8 mouse cellular contexts compared by ENCODE assay signal in genomic region chr17:27856265-27856797, GRCm38 (mm10). TPM values are rescaled to one million over a fixed set of nuclear protein-coding genes. Genes with fewer than 3 reads are reported as not detected.
DNase-seq lines count a peak whose midpoint lies in the region; ATAC-seq and TF ChIP-seq lines count a peak whose summit lies in the region.

Gene Uhrf1bp1 (plus strand): TSS chr17:27856441.

- H3K27ac ChIP-seq in hindbrain, embryonic 11.5 days (ENCODE audit: low read depth, low read length) = peak within 1 kb of the TSS; percentile 81
- peak within 1 kb of the TSS; percentile 81 for H3K27ac ChIP-seq in lung, postnatal 0 days (ENCODE audit: low read length)

- peak within 1 kb of the TSS; percentile 83 for H3K4me2 ChIP-seq in hindbrain, embryonic 11.5 days (replicated peaks; ENCODE audit: low read depth, low read length)
- peak within 1 kb of the TSS; percentile 99 for H3K4me2 ChIP-seq in lung, postnatal 0 days (replicated peaks; ENCODE audit: low read depth, low read length)

- H3K9me3 ChIP-seq in hindbrain, embryonic 11.5 days (ENCODE audit: control insufficient read depth, low read length) = no peaks in the 10 kb centered on the region
- no peaks in the 10 kb centered on the region for H3K9me3 ChIP-seq in lung, postnatal 0 days (ENCODE audit: low read length)

- H3K9ac ChIP-seq in hindbrain, embryonic 11.5 days (ENCODE audit: low read depth, low read length) = peak within 1 kb of the TSS; percentile 90
- H3K9ac ChIP-seq in lung, postnatal 0 days (replicated peaks; ENCODE audit: low read depth) = peak within 1 kb of the TSS; percentile 75

- DNase-seq in NIH3T3 (ENCODE audit: low read depth) = peak; percentile 92
- peak; percentile 78 for DNase-seq in cerebellum, adult 9-11 months
- peak; percentile 51 to 82 for DNase-seq in frontal cortex, postnatal 10 days (ENCODE audit: low spot score in 2 of 2)
- peak; percentile 90 for DNase-seq in hindbrain, embryonic 11.5 days (ENCODE audit: low spot score)
- DNase-seq in layer of hippocampus, postnatal 10 days (ENCODE audit: low spot score in 2 of 2) = peak; percentile 73 to 84
- peak; percentile 89 for DNase-seq in lung, postnatal 0 days (ENCODE audit: low spot score)
- DNase-seq in ovary, postnatal 14 days (ENCODE audit: low spot score) = peak; percentile 63
- peak; percentile 49 to 75 for DNase-seq in thymus, postnatal 10 days (ENCODE audit: low spot score in 2 of 2)

- 0 out of 2 replicates have a peak, but pooled peaks cover 2% of the 10 kb centered on the region for H3K36me3 ChIP-seq in hindbrain, embryonic 11.5 days (ENCODE audit: control insufficient read depth, insufficient read depth, low read length)
- peaks cover 12% of the 10 kb centered on the region; the same call in 1 of the 2 replicates for H3K36me3 ChIP-seq in lung, postnatal 0 days (ENCODE audit: insufficient read depth, low read length)

- no peaks in the 10 kb centered on the region for H3K27me3 ChIP-seq in hindbrain, embryonic 11.5 days (ENCODE audit: control insufficient read depth, insufficient read depth, low read length)
- H3K27me3 ChIP-seq in lung, postnatal 0 days (replicated peaks; ENCODE audit: insufficient read depth, low read length) = no peaks in the 10 kb centered on the region

- H3K4me1 ChIP-seq in hindbrain, embryonic 11.5 days (replicated peaks; ENCODE audit: control insufficient read depth, insufficient read depth, low read length) = peaks cover 9% of the 10 kb centered on the region
- peaks cover 5% of the 10 kb centered on the region; the same call in 1 of the 2 replicates for H3K4me1 ChIP-seq in lung, postnatal 0 days (ENCODE audit: insufficient read depth, low read depth, low read length)

- 1% methylated on average over 46 of the region's 54 CpGs for WGBS in hindbrain, embryonic 11.5 days
- 1% methylated on average over 39 of the region's 54 CpGs for WGBS in lung, postnatal 0 days

- peak; percentile 82 for ATAC-seq in hindbrain, embryonic 11.5 days (ENCODE audit: low FRiP score)
- peak; percentile 92 for ATAC-seq in lung, postnatal 0 days

- no peak for TF ChIP-seq EP300 in lung, postnatal 0 days (IDR thresholded peaks at IDR 0.05)

- H3K4me3 ChIP-seq in hindbrain, embryonic 11.5 days (ENCODE audit: low read depth, low read length) = peak within 1 kb of the TSS; percentile 89
- peak within 1 kb of the TSS; percentile 92 for H3K4me3 ChIP-seq in lung, postnatal 0 days (ENCODE audit: low read depth, low read length)

- no peak for TF ChIP-seq CTCF in lung, postnatal 0 days (IDR thresholded peaks at IDR 0.05)

RNA-seq across cellular contexts. Expression of gene Uhrf1bp1, which starts in this region (rescaled TPM):
- 4.9 TPM in 2 replicates for polyA plus RNA-seq in hindbrain, embryonic 11.5 days (2014; fragmentation: Nextera tagmentation; extraction: Ambion mirVana)
- total RNA-seq in layer of hippocampus, postnatal 10 days (2021) = 10 to 100 TPM; 19.5 to 22.7 TPM
- 1.5 and 1.6 TPM in 2 replicates for polyA plus RNA-seq in lung, postnatal 0 days (2015; fragmentation: Nextera tagmentation; extraction: Ambion mirVana)

Comparison
In these comparisons a context has a peak if more than half of its experiments do, and no peak if none do; other contexts are left out.
1. Peak in every context shown above with its lines: DNase-seq, ATAC-seq, H3K4me3 ChIP-seq and H3K27ac ChIP-seq.